Mouse (Mus musculus): Measurements from ENCODE around the gene 1700017N19Rik.
"Not testable (repeated sequence)": the region's sequence is repeated elsewhere in the genome, so short reads cannot be mapped to it uniquely, and the experiment has no call there.

Gene 1700017N19Rik
- long read RNA-seq, experiment 1, result 0 reads
- long read RNA-seq, experiment 2, result 0 reads

DNA sequence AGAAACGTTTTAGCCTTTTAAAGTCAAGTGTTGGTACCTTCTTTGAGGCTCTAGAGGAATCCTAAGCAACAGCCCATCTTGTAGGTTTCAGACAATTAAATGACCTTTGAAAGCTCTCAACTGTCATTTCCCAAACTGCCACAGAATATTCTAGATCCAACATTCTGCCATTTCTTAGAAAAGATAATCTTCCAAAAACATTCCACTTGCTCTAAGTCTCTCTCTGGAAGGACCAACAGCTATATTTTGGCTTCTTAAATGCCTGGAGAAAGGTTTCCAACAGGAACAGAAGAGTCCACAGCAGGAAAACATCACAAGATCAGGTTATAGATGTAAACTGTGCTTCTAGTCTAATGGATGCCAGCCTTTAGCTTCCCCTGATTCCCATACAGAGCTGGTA is at the start of gene 1700017N19Rik, which contains the start of gene 4930430F08Rik:
Gene 1700017N19Rik (plus strand): TSS at position 162 of the 400 bp plus-strand sequence.
Gene 4930430F08Rik (minus strand): TSS at position 101 of the 400 bp plus-strand sequence.
- intact Hi-C loops (cut with DNase I), result no loop called here

- intact Hi-C loops (cut with DNase I), result no loop called here
These were observed 33.6 kb upstream of the 1700017N19Rik start for GRCm38 (mm10) chr10:100556566-100557175.

- intact Hi-C loops (cut with DNase I), result not testable (repeated sequence)
These were observed 29.9 kb upstream of the 1700017N19Rik start for GRCm38 (mm10) chr10:100560194-100560883.

GRCm38 (mm10) chr10:100564112-100564511 is 26.2 kb upstream of the 1700017N19Rik start:
- intact Hi-C loops (cut with DNase I), result no loop called here

- intact Hi-C loops (cut with DNase I), result no loop called here
These were observed 18.6 kb upstream of the 1700017N19Rik start for GRCm38 (mm10) chr10:100571707-100572106.

- intact Hi-C loops (cut with DNase I), result no loop called here
These were observed 15.7 kb upstream of the 1700017N19Rik start for GRCm38 (mm10) chr10:100574505-100575149.

GRCm38 (mm10) chr10:100575294-100575693 is 15.0 kb upstream of the 1700017N19Rik start:
- intact Hi-C loops (cut with DNase I), result no loop called here

- intact Hi-C loops (cut with DNase I), result no loop called here
These were observed 6.1 kb upstream of the 1700017N19Rik start for GRCm38 (mm10) chr10:100584178-100584577.

GRCm38 (mm10) chr10:100588524-100588923 is 1.8 kb upstream of the 1700017N19Rik start:
- intact Hi-C loops (cut with DNase I), result no loop called here

GRCm38 (mm10) chr10:100588932-100589388 is 1.3 kb upstream of the 1700017N19Rik start:
- intact Hi-C loops (cut with DNase I), result no loop called here

DNA sequence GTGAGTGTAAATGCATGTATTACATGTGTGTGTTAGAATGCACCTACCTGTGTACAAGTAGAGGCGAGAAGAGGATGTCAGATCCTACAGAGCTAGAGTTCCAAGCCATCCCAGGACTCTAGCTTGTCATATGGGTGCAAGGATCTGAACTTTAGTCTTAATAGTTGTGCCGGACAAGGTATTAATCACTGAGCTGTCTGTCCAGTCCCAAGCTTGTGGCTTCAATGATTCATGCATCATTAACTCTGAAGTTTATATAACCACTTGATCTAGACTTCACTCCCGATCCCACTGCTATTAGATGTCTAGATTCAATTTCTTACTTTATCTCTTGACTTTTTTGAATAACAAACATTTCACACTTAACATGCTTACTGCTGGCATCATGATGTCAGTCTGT is 8.1 kb downstream of the 1700017N19Rik start:
- intact Hi-C loops (cut with DNase I), result no loop called here

GRCm38 (mm10) chr10:100603511-100603910 is 13.2 kb downstream of the 1700017N19Rik start:
- intact Hi-C loops (cut with DNase I), result no loop called here

GRCm38 (mm10) chr10:100604254-100604653 is 14.0 kb downstream of the 1700017N19Rik start:
- intact Hi-C loops (cut with DNase I), result no loop called here

- intact Hi-C loops (cut with DNase I), result no loop called here
These were observed 27.1 kb downstream of the 1700017N19Rik start for GRCm38 (mm10) chr10:100617233-100617903.

DNA sequence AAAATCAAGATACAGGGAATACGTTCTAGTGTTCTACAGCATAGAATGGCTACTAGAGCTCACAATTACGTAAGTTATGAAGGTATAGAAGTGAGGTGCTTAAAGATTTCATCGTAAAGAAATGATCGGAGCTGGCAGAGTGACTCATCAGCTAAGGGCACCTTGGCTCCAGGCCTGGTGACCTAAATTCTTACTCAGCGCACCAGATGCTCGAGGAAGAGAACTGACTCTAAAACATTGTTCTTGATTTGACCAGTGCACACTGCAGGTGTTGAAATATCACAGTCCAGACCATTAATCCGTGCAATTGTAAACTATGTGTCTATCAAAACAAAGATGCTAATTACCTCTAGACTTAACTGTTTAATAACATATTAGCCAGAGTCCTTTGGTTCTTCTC is 29.2 kb downstream of the 1700017N19Rik start:
- intact Hi-C loops (cut with DNase I), result no loop called here

DNA sequence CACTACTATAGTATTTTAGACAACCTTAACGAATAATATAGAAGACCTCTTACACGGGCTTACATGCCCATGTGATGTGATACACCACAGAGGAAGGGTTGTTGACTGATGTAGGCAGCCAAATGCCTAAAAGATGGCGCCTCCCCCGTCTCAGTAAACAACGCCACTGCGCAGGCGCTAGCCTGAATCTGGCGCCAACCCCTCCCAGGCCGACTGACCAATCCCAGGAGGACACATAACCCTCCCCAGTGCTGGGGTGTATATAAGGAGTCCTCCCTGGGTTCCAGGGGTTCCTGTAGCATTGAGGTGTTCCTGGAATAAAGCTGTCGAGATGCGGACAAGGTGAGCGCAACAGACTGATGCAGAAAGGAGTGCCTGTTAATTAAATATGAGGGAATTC is 29.8 kb downstream of the 1700017N19Rik start:
- intact Hi-C loops (cut with DNase I), result no loop called here

DNA sequence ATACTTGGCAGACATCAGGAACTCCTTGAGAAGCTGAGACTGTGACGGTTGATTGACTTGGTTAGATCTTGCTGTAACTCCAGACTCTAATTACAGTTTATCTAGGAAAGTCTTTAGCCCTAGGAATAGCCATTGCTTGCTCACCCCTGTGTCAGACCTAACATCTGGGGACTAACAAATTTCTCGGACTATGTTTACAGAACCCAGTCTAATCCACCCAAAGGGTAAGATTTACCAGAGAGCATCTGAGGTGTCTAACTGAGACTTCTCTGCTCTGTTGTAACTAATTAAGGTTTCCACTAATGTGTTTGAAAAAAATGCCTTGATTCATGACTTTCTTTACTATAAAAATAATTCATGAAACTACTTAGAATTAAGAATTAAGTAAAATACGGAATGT is 32.2 kb downstream of the 1700017N19Rik start:
- intact Hi-C loops (cut with DNase I), result no loop called here

DNA sequence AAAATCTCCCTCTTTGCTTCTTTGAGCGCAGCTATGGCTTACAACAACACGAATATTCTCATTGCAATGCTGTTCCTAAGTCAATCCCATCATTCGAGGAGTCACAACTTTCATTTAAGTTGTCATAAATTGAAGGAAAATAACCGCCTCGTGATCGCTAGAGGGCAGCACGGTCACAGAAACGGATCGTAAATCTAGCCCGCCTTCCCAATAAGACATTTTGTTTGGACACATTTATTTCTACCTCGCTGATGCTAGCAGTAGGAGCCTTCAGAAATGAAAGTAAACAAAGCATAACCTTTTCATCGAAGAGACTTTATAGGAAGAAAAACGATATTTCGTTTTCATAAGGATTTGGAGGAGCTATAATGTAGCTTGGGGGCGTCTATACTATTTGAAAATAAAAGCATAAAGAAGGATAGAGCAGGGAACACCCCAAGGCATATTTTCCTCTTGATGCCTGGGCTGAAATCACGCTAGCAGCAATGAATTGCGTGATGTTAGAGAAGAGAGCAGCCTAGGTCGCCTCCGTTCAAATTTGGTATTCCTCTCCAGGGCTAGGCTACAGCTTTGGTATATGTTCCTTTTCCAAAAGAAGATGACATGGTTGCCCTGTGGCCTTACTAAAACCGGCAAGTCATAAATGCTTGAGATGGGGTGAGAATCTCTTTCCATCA is 39.6 kb downstream of the 1700017N19Rik start:
- intact Hi-C loops (cut with DNase I), result no loop called here

GRCm38 (mm10) chr10:100642887-100643286 is 52.6 kb downstream of the 1700017N19Rik start:
- intact Hi-C loops (cut with DNase I), result no loop called here

DNA sequence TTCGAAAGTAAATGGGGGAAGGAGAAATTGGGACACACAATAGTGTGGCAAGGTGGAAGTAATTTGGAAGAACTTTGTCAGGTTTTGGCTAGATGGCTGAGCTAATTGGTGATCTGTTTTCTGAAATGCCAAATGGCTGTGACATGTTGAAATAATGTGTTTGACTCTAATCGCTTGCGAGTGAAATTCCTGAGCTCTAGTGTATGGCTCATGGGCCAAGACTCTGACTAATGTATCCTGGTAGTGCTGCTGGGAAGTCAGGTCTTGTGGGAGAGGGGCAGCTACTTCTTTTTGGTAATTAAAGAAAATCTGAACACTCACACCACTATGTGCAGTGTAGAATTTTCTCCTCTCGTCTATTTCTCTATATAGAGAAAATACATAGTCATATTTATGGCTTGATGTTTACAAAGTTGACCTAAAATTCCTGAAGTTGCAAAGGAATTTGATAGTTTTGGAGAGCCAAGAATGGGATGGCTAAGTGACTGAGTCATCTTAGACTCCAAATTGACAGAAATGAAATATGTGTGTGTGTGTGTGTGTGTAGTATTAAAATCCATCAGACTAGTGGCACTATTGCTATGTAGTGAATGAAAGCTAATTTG is 55.1 kb downstream of the 1700017N19Rik start:
- intact Hi-C loops (cut with DNase I), result no loop called here

DNA sequence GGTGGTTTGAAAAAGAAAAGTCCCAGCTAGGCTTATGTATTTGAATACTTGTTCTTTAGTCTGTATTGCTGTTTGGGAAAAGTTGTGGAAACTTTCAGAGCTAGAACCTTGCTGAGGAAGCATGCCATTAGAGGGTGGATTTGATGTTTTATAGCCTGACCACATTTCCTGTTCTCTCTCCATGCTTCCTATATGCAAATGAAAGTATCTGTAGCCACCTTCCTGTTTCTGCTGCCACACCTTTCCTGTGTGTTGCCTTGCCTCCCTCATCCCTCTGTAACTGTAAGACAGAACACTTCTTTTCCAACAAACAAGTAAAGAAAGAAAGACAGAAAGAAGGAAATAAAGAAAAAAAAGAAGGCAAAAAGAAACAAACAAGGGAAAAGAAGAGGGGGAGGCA is 63.9 kb downstream of the 1700017N19Rik start:
- intact Hi-C loops (cut with DNase I), result no loop called here
